Mouse (Mus musculus): ENCODE results near the gene Tbpl1. TPM values are rescaled to one million over a fixed set of nuclear protein-coding genes. Genes with fewer than 3 reads are reported as not detected.
A peak's percentile ranks its signal among the peaks of the same experiment; 100 is the strongest.

The Tbpl1 gene
- polyA plus RNA-seq, 1 experiment from 2014 or later: 42.2 TPM

DNA sequence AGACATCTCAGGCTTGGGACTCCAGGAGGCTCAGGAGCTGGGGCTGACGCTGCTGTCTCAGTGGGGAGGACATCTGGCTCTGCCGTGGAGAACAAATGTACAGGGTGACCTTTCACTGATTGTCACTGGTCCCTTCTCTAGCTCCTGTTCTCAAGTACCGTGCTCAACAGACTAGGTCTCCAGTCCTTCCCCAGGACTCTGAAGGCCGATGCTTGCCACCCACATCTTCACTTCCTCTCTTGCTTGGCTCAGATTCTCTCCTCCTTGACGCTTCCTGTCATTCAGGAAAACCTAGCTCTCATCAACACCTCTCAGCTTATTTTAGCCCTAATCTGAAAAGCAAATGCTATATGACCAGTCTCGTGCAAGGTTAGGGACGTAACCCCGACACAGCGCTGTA, 31.0 kb downstream of the Tbpl1 start:
- Histone ChIP-seq H3K4me3 (ENCODE audit: low read depth, low read length) (no peak overlapping the region), H3K9ac (replicated peaks; ENCODE audit: low read depth) (no peak overlapping the region), H3K9me3 (ENCODE audit: low read length) (no peaks in the 10 kb centered on the region), H3K36me3 (ENCODE audit: insufficient read depth, low read length) (0 out of 2 replicates have a peak, but pooled peaks cover 3% of the 10 kb centered on the region), H3K27ac (ENCODE audit: low read length) (no peak overlapping the region), H3K4me2 (replicated peaks; ENCODE audit: low read depth, low read length) (no peak overlapping the region), H3K27me3 (replicated peaks; ENCODE audit: insufficient read depth, low read length) (no peaks in the 10 kb centered on the region), H3K4me1 (ENCODE audit: insufficient read depth, low read depth, low read length) (peaks cover 6% of the 10 kb centered on the region; the same call in 1 of the 2 replicates)
- no peak for ATAC-seq
- no peak for TF ChIP-seq EP300 (IDR thresholded peaks at IDR 0.05)
- no peak for TF ChIP-seq CTCF (IDR thresholded peaks at IDR 0.05)
- DNase-seq (ENCODE audit: low spot score): no peak
- WGBS: 45% methylated on average over 9 of the region's 9 CpGs

DNA sequence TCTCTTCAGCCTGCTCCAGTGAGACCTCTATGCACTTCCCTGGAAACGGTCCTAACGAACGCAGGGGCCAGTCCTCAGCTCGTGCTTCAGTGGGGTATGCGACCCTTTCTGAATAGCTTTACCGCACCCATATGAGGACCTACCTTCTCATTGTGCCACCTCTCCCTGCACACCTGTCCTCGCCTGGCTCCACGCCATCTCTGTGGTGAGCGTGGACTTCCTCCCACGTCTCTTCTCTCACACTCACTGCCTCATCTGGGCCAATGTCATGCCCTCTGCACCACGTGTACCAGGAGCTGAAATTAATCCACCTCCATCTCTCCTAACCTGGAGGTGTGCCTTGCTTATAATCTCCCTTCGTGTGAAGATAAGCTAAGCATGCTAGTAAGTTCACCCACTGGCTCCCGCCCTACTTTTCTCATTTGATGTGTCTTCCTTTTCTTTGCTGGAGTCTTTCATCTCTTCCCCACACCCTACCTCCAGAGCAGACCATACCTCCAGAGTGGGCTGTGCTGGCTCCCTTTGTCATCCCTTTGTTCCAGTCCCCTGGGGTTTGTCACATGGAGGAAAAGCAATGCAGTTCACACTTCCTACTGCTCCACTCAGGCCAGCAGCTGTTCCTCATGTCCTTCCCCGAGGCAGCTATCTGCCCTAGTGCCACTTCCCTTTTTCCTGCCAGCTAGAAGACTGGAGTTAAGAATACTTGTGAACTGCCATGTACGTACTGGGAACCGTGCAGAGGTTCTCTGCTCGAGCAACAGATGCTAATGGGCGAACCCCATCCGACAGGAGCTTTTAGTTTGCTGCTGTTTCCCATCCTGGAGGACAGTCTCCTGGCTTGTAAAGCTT, 32.0 kb downstream of the Tbpl1 start:
- Histone ChIP-seq H3K9ac (replicated peaks; ENCODE audit: low read depth) (no peak overlapping the region), H3K27ac (ENCODE audit: low read length) (no peak overlapping the region), H3K4me1 (ENCODE audit: insufficient read depth, low read depth, low read length) (peaks cover 6% of the 10 kb centered on the region; the same call in 1 of the 2 replicates), H3K27me3 (replicated peaks; ENCODE audit: insufficient read depth, low read length) (no peaks in the 10 kb centered on the region), H3K36me3 (ENCODE audit: insufficient read depth, low read length) (no peaks in the 10 kb centered on the region), H3K4me2 (replicated peaks; ENCODE audit: low read depth, low read length) (no peak overlapping the region), H3K4me3 (ENCODE audit: low read depth, low read length) (no peak overlapping the region), H3K9me3 (ENCODE audit: low read length) (no peaks in the 10 kb centered on the region)
- TF ChIP-seq CTCF (IDR thresholded peaks at IDR 0.05): no peak
- no peak for TF ChIP-seq EP300 (IDR thresholded peaks at IDR 0.05)
- no peak for ATAC-seq
- 54% methylated on average over 19 of the region's 19 CpGs for WGBS
- DNase-seq (ENCODE audit: low spot score): no peak

DNA sequence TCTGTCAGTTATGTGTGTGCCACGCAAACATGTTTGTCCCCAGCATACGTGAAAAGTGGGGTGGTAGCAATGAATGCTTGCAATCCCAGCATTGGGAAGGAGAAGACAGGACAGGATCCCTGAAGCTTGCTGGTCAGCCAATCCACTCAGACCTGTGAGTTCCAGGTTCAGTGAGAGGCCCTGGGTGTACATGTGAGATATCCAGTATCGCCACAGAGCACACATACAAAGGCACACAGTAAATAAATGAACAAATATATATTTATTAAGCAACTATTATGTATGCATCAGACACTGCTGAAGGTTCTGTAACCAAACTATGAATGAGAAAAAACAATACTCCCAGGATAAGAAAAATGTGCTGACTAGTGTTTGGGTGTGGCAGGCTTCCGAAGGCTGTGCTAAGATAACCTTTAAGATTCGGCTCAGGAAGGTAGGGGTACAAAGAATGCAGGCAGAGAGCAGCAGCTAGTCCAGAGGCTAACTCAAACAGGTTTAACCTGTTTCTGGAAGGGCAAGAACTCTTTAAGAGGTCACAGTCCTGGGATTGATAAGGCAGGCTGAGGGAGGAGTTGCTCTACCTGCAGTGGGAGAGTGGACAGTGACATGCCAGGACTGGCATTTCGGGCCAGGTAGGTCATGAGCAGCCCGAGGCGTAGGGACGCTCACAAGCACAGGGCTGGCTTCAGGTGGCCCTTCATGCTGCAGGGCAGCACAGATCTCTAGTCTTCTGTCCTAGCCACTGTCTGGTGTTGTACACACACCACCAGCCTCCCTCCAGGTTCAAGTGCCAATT, 33.4 kb downstream of the Tbpl1 start:
- no peak for TF ChIP-seq CTCF (IDR thresholded peaks at IDR 0.05)
- TF ChIP-seq EP300 (IDR thresholded peaks at IDR 0.05): no peak
- no peak overlapping the region for H3K27ac ChIP-seq (ENCODE audit: low read length)
- H3K27me3 ChIP-seq (replicated peaks; ENCODE audit: insufficient read depth, low read length): no peaks in the 10 kb centered on the region
- H3K4me2 ChIP-seq (replicated peaks; ENCODE audit: low read depth, low read length): no peak overlapping the region
- DNase-seq (ENCODE audit: low spot score): peak; percentile 69
- ATAC-seq: peak; percentile 78
- no peak overlapping the region for H3K9ac ChIP-seq (replicated peaks; ENCODE audit: low read depth)
- H3K9me3 ChIP-seq (ENCODE audit: low read length): no peaks in the 10 kb centered on the region
- peaks cover 6% of the 10 kb centered on the region; the same call in 1 of the 2 replicates for H3K4me1 ChIP-seq (ENCODE audit: insufficient read depth, low read depth, low read length)
- 61% methylated on average over 9 of the region's 9 CpGs for WGBS
- H3K4me3 ChIP-seq (ENCODE audit: low read depth, low read length): no peak overlapping the region
- no peaks in the 10 kb centered on the region for H3K36me3 ChIP-seq (ENCODE audit: insufficient read depth, low read length)

DNA sequence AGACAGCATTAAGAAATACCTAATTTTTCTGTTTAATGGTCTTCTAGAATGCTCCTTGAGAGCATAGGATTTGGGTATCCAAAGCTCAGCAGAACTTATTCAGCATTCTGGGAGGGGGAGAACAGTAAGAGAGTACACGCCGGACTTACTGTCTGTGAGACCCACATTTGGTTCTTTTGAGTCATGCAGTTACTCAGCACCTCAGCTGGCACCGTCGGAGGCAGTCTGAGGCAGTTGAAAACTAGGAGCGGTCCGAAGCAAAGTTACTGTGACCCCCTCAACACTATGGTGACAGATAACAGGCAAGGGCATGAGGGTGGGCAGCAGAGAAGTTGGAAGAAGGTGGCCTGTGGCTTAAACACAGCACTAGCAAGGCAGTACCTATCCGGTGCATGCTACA, 34.9 kb downstream of the Tbpl1 start:
- TF ChIP-seq EP300 (IDR thresholded peaks at IDR 0.05) (no peak), CTCF (IDR thresholded peaks at IDR 0.05) (no peak)
- no peak for ATAC-seq
- Histone ChIP-seq H3K4me1 (ENCODE audit: insufficient read depth, low read depth, low read length) (peaks cover 4% of the 10 kb centered on the region; the same call in 1 of the 2 replicates), H3K9ac (replicated peaks; ENCODE audit: low read depth) (no peak overlapping the region), H3K27ac (ENCODE audit: low read length) (no peak overlapping the region), H3K36me3 (ENCODE audit: insufficient read depth, low read length) (no peaks in the 10 kb centered on the region), H3K4me3 (ENCODE audit: low read depth, low read length) (no peak overlapping the region), H3K27me3 (replicated peaks; ENCODE audit: insufficient read depth, low read length) (no peaks in the 10 kb centered on the region), H3K9me3 (ENCODE audit: low read length) (no peaks in the 10 kb centered on the region), H3K4me2 (replicated peaks; ENCODE audit: low read depth, low read length) (no peak overlapping the region)
- 64% methylated on average over 7 of the region's 7 CpGs for WGBS
- DNase-seq (ENCODE audit: low spot score): no peak

DNA sequence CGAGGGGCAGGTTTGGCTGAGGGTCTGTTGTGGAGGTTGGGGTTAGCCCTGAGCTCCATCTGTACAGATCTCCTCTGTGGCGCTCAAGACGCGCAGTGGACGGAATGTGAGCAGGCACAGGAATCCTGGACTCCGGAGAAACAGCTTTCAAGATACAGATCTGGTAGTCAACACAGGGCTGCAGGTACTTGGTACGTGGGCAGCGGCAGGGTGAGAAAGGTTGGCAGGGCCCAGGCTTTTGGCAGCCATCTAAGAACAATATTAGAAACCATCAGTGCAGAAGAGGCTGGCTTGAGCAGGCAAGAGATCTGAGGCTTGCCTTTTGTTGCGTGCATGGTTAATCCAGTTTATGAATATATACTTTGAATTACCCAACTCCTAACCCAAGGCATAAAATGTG, 35.5 kb downstream of the Tbpl1 start:
- H3K27me3 ChIP-seq (replicated peaks; ENCODE audit: insufficient read depth, low read length): no peaks in the 10 kb centered on the region

More for the DNA sequence above, 35.5 kb downstream of the Tbpl1 start:
- no peak overlapping the region for H3K27ac ChIP-seq (ENCODE audit: low read length)
- no peak overlapping the region for H3K4me2 ChIP-seq (replicated peaks; ENCODE audit: low read depth, low read length)
- 60% methylated on average over 9 of the region's 9 CpGs for WGBS
- peak; percentile 56 for ATAC-seq
- H3K4me3 ChIP-seq (ENCODE audit: low read depth, low read length): no peak overlapping the region
- TF ChIP-seq CTCF (IDR thresholded peaks at IDR 0.05) (peak; percentile 43), EP300 (IDR thresholded peaks at IDR 0.05) (no peak)
- H3K9me3 ChIP-seq (ENCODE audit: low read length): no peaks in the 10 kb centered on the region
- 0 out of 2 replicates have a peak, but pooled peaks cover 3% of the 10 kb centered on the region for H3K4me1 ChIP-seq (ENCODE audit: insufficient read depth, low read depth, low read length)
- H3K9ac ChIP-seq (replicated peaks; ENCODE audit: low read depth): no peak overlapping the region
- no peaks in the 10 kb centered on the region for H3K36me3 ChIP-seq (ENCODE audit: insufficient read depth, low read length)
- peak; percentile 25 for DNase-seq (ENCODE audit: low spot score)

Measured in lung, postnatal 0 days (tissue).